22 mouse cellular contexts compared by ENCODE assay signal in the genomic region with DNA sequence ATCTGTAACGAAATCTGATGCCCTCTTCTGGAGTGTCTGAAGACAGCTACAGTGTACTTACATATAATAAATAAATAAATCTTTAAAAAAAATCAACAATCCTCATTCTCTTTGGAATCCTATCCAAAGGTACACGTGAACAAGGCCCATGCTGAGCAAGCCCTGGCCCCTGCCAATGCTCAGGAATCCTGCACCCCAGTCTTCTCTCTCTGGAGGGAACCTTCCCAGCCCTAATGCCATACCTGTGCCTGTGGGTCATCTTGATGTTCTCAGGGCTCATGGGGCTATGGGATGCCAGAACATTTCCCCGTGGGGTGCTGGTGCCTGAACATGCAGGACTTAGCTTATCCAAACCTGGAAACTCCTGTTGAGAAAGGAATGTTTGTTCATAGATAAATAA.
"Had no signal": no experiment of that assay in that cellular context is flagged by ENCODE, and none has a peak within 500 bp of the region (broad histone marks: within the 10 kb centered on the region; RNA-seq: fewer than 3 reads in every experiment).

No protein-coding gene starts in this region.

- H3K9ac ChIP-seq: forebrain, postnatal 0 days; hindbrain, embryonic 13.5 days; hindbrain, embryonic 15.5 days; kidney, embryonic 15.5 days; limb, embryonic 13.5 days; limb, embryonic 15.5 days; liver, embryonic 12.5 days; liver, embryonic 14.5 days had no signal

- H3K4me2 ChIP-seq: heart, embryonic 11.5 days; hindbrain, embryonic 13.5 days; hindbrain, embryonic 15.5 days; kidney, embryonic 15.5 days; limb, embryonic 13.5 days; limb, embryonic 15.5 days; liver, embryonic 12.5 days had no signal

- DNase-seq: forebrain, postnatal 0 days; gastrocnemius, postnatal 36 days; heart, adult 18-20 months; heart, postnatal 10 days; heart, postnatal 36 days; kidney, adult 11 months; kidney, adult 2 months; kidney, adult 9 months; kidney, postnatal 14 days; kidney, postnatal 36 days; layer of hippocampus, postnatal 36 days; left cerebral cortex, postnatal 4 days had no signal

- H3K4me3 ChIP-seq: hindbrain, embryonic 13.5 days; hindbrain, embryonic 15.5 days; kidney, embryonic 15.5 days; limb, embryonic 13.5 days; limb, embryonic 15.5 days; liver, embryonic 12.5 days had no signal

- ATAC-seq: forebrain, postnatal 0 days; hindbrain, postnatal 0 days; liver, embryonic 12.5 days had no signal

- H3K9me3 ChIP-seq: hindbrain, embryonic 13.5 days; hindbrain, embryonic 15.5 days; kidney, embryonic 15.5 days; limb, embryonic 13.5 days; limb, embryonic 15.5 days; liver, embryonic 12.5 days had no signal

- H3K27me3 ChIP-seq: hindbrain, embryonic 13.5 days; hindbrain, embryonic 15.5 days; kidney, embryonic 15.5 days; limb, embryonic 13.5 days; limb, embryonic 15.5 days; liver, embryonic 12.5 days had no signal

- H3K36me3 ChIP-seq: kidney, embryonic 15.5 days; limb, embryonic 13.5 days; limb, embryonic 15.5 days; liver, embryonic 12.5 days had no signal

- H3K4me1 ChIP-seq: hindbrain, embryonic 13.5 days; hindbrain, embryonic 15.5 days; kidney, embryonic 15.5 days; limb, embryonic 15.5 days had no signal

- H3K27ac ChIP-seq: hindbrain, embryonic 13.5 days; hindbrain, embryonic 15.5 days; hindbrain, postnatal 0 days; kidney, embryonic 15.5 days; kidney, postnatal 0 days; limb, embryonic 15.5 days; liver, embryonic 12.5 days; liver, embryonic 14.5 days had no signal
